Comparison of ENCODE assay signal across 9 mouse cellular contexts in genomic region chr14:55096573-55097087, GRCm38 (mm10). TPM values are rescaled to one million over a fixed set of nuclear protein-coding genes. Genes with fewer than 3 reads are reported as not detected.
DNase-seq lines count a peak whose midpoint lies in the region; ATAC-seq and TF ChIP-seq lines count a peak whose summit lies in the region.
"Had no signal": no experiment of that assay in that cellular context is flagged by ENCODE, and none has a peak within 500 bp of the region (broad histone marks: within the 10 kb centered on the region; RNA-seq: fewer than 3 reads in every experiment).

No protein-coding gene starts in this region.

- no peak for TF ChIP-seq CTCF in hindbrain, postnatal 0 days (IDR thresholded peaks at IDR 0.05; ENCODE audit: low read depth)

- no peak for DNase-seq in liver, embryonic 11.5 days (ENCODE audit: low spot score)
- no peak for DNase-seq in liver
- no peak for DNase-seq in hindbrain, postnatal 0 days (ENCODE audit: low spot score)
- DNase-seq in urinary bladder, adult 18-20 months (ENCODE audit: low spot score in 2 of 2), result no peak
- no peak for DNase-seq in T-cell, adult 2 months (ENCODE audit: low spot score)
- no peak for DNase-seq in left cerebral cortex, adult 18-20 months (ENCODE audit: low spot score in 2 of 2)
- DNase-seq: left cerebral cortex, postnatal 4 days had no signal

- H3K4me3 ChIP-seq in liver, embryonic 11.5 days (ENCODE audit: low read depth, low read length), result peak overlapping the region; percentile 17; the same call in 1 of the 2 replicates
- H3K4me3 ChIP-seq in embryonic facial prominence, embryonic 13.5 days, result no peak overlapping the region
- no peak overlapping the region for H3K4me3 ChIP-seq in hindbrain, postnatal 0 days (ENCODE audit: low read length)
- H3K4me3 ChIP-seq in neural tube, embryonic 15.5 days (replicated peaks), result peak overlapping the region; percentile 4; the same call in 1 of the 2 replicates

- no peaks in the 10 kb centered on the region for H3K9me3 ChIP-seq in liver, embryonic 11.5 days (ENCODE audit: control insufficient read depth, low read length)
- no peaks in the 10 kb centered on the region for H3K9me3 ChIP-seq in embryonic facial prominence, embryonic 13.5 days
- no peaks in the 10 kb centered on the region for H3K9me3 ChIP-seq in hindbrain, postnatal 0 days (ENCODE audit: low read length)
- no peaks in the 10 kb centered on the region for H3K9me3 ChIP-seq in neural tube, embryonic 15.5 days (replicated peaks)

- no peaks in the 10 kb centered on the region for H3K27me3 ChIP-seq in liver, embryonic 11.5 days (replicated peaks; ENCODE audit: control insufficient read depth, insufficient read depth, low read length)
- no peaks in the 10 kb centered on the region for H3K27me3 ChIP-seq in embryonic facial prominence, embryonic 13.5 days
- no peaks in the 10 kb centered on the region for H3K27me3 ChIP-seq in hindbrain, postnatal 0 days (ENCODE audit: insufficient read depth, low read length)
- H3K27me3 ChIP-seq in neural tube, embryonic 15.5 days (replicated peaks), result no peaks in the 10 kb centered on the region

- H3K9ac ChIP-seq in liver, embryonic 11.5 days (ENCODE audit: low read depth, low read length), result no peak overlapping the region
- peak overlapping the region; percentile 53; the same call in 1 of the 2 replicates for H3K9ac ChIP-seq in embryonic facial prominence, embryonic 13.5 days
- no peak overlapping the region for H3K9ac ChIP-seq in hindbrain, postnatal 0 days (replicated peaks; ENCODE audit: low read length)
- peak overlapping the region; percentile 32; the same call in 1 of the 2 replicates for H3K9ac ChIP-seq in neural tube, embryonic 15.5 days (replicated peaks)

- peaks cover 12% of the 10 kb centered on the region for H3K4me1 ChIP-seq in liver, embryonic 11.5 days (replicated peaks; ENCODE audit: control insufficient read depth, insufficient read depth, low read length)
- peaks cover 24% of the 10 kb centered on the region for H3K4me1 ChIP-seq in embryonic facial prominence, embryonic 13.5 days
- H3K4me1 ChIP-seq in hindbrain, postnatal 0 days (ENCODE audit: insufficient read depth, low read length), result peaks cover 14% of the 10 kb centered on the region
- peaks cover 44% of the 10 kb centered on the region for H3K4me1 ChIP-seq in neural tube, embryonic 15.5 days

- 66% methylated on average over 9 of the region's 9 CpGs for WGBS in liver, embryonic 11.5 days
- 58% methylated on average over 9 of the region's 9 CpGs for WGBS in embryonic facial prominence, embryonic 13.5 days
- 42% methylated on average over 9 of the region's 9 CpGs for WGBS in hindbrain, postnatal 0 days
- 47% methylated on average over 9 of the region's 9 CpGs for WGBS in neural tube, embryonic 15.5 days

- H3K4me2 ChIP-seq in liver, embryonic 11.5 days, result peak overlapping the region; percentile 23
- 0 out of 2 replicates have a peak overlapping the region, but pooled peaks have one; percentile 1 for H3K4me2 ChIP-seq in embryonic facial prominence, embryonic 13.5 days
- H3K4me2 ChIP-seq in hindbrain, postnatal 0 days (ENCODE audit: low read depth, low read length), result 0 out of 2 replicates have a peak overlapping the region, but pooled peaks have one; percentile 11
- H3K4me2 ChIP-seq in neural tube, embryonic 15.5 days, result peak overlapping the region; percentile 36

- ATAC-seq in liver, embryonic 11.5 days (replicated peaks; ENCODE audit: low FRiP score), result no peak
- no peak for ATAC-seq in embryonic facial prominence, embryonic 13.5 days (ENCODE audit: insufficient number of reproducible peaks, insufficient read depth, low FRiP score, low TSS enrichment, low read depth)
- ATAC-seq in hindbrain, postnatal 0 days, result no peak
- no peak for ATAC-seq in neural tube, embryonic 15.5 days (ENCODE audit: low FRiP score)

- peaks cover 9% of the 10 kb centered on the region for H3K36me3 ChIP-seq in liver, embryonic 11.5 days (ENCODE audit: control insufficient read depth, insufficient read depth, low read length)
- H3K36me3 ChIP-seq in embryonic facial prominence, embryonic 13.5 days, result peaks cover 36% of the 10 kb centered on the region
- no peaks in the 10 kb centered on the region for H3K36me3 ChIP-seq in hindbrain, postnatal 0 days (ENCODE audit: insufficient read depth, low read length)
- peaks cover 13% of the 10 kb centered on the region; the same call in 1 of the 2 replicates for H3K36me3 ChIP-seq in neural tube, embryonic 15.5 days

- H3K27ac ChIP-seq in liver, embryonic 11.5 days (ENCODE audit: low read depth, low read length), result 0 out of 2 replicates have a peak overlapping the region, but pooled peaks have one; percentile 22
- no peak overlapping the region for H3K27ac ChIP-seq in embryonic facial prominence, embryonic 13.5 days
- H3K27ac ChIP-seq in hindbrain, postnatal 0 days, result no peak overlapping the region
- H3K27ac ChIP-seq in neural tube, embryonic 15.5 days (replicated peaks), result peak overlapping the region; percentile 71

RNA-seq across cellular contexts. Expression of gene Thtpa, which starts 2.0 kb away (rescaled TPM):
- polyA plus RNA-seq in liver, embryonic 11.5 days (2014; fragmentation: Nextera tagmentation; extraction: Ambion mirVana), result 10.5 and 12.6 TPM in 2 replicates
- 21.9 and 23.9 TPM in 2 replicates for polyA plus RNA-seq in embryonic facial prominence, embryonic 13.5 days (2015; fragmentation: Nextera tagmentation; extraction: Ambion mirVana)
- total RNA-seq in hindbrain, postnatal 0 days (2014; rRNA removed), result 37.7 and 44.1 TPM in 2 replicates
- 31.8 and 32.8 TPM in 2 replicates for polyA plus RNA-seq in hindbrain, postnatal 0 days (2015; fragmentation: Nextera tagmentation; extraction: Ambion mirVana)
- 27.9 and 31.6 TPM in 2 replicates for polyA plus RNA-seq in neural tube, embryonic 15.5 days (2015; fragmentation: Nextera tagmentation; extraction: Ambion mirVana)
- total RNA-seq in left cerebral cortex, adult 18-20 months (2021), result 10 to 100 TPM; 22.9 to 23.1 TPM

RNA-seq across cellular contexts. Expression of gene Zfhx2, which starts 4.5 kb away (rescaled TPM):
- polyA plus RNA-seq in liver, embryonic 11.5 days (2014; fragmentation: Nextera tagmentation; extraction: Ambion mirVana), result 2.1 and 2.8 TPM in 2 replicates
- 5.5 and 5.8 TPM in 2 replicates for polyA plus RNA-seq in embryonic facial prominence, embryonic 13.5 days (2015; fragmentation: Nextera tagmentation; extraction: Ambion mirVana)
- 10.7 and 10.9 TPM in 2 replicates for total RNA-seq in hindbrain, postnatal 0 days (2014; rRNA removed)
- 8.1 and 8.4 TPM in 2 replicates for polyA plus RNA-seq in hindbrain, postnatal 0 days (2015; fragmentation: Nextera tagmentation; extraction: Ambion mirVana)
- polyA plus RNA-seq in neural tube, embryonic 15.5 days (2015; fragmentation: Nextera tagmentation; extraction: Ambion mirVana), result 20.3 and 24.5 TPM in 2 replicates
- 10 to 100 TPM; 41.8 to 44.5 TPM for total RNA-seq in left cerebral cortex, adult 18-20 months (2021)

RNA-seq across cellular contexts. Expression of gene Ap1g2, which starts 9.8 kb away (rescaled TPM):
- polyA plus RNA-seq in liver, embryonic 11.5 days (2014; fragmentation: Nextera tagmentation; extraction: Ambion mirVana), result 45.1 and 52.9 TPM in 2 replicates
- polyA plus RNA-seq in embryonic facial prominence, embryonic 13.5 days (2015; fragmentation: Nextera tagmentation; extraction: Ambion mirVana), result 21.0 and 23.4 TPM in 2 replicates
- total RNA-seq in hindbrain, postnatal 0 days (2014; rRNA removed), result 5.7 and 6.5 TPM in 2 replicates
- polyA plus RNA-seq in hindbrain, postnatal 0 days (2015; fragmentation: Nextera tagmentation; extraction: Ambion mirVana), result 5.9 and 6.1 TPM in 2 replicates
- 6.2 and 12.4 TPM in 2 replicates for polyA plus RNA-seq in neural tube, embryonic 15.5 days (2015; fragmentation: Nextera tagmentation; extraction: Ambion mirVana)
- 10 to 100 TPM in 1 of 2 experiments, 1 to 10 TPM in 1; 9.5 to 10.2 TPM for total RNA-seq in left cerebral cortex, adult 18-20 months (2021)

RNA-seq across cellular contexts. Expression of gene Jph4, which starts 20.1 kb away (rescaled TPM):
- 0.44 and 0.60 TPM in 2 replicates for polyA plus RNA-seq in liver, embryonic 11.5 days (2014; fragmentation: Nextera tagmentation; extraction: Ambion mirVana)
- 2.7 and 2.9 TPM in 2 replicates for polyA plus RNA-seq in embryonic facial prominence, embryonic 13.5 days (2015; fragmentation: Nextera tagmentation; extraction: Ambion mirVana)
- 124 and 126 TPM in 2 replicates for total RNA-seq in hindbrain, postnatal 0 days (2014; rRNA removed)
- polyA plus RNA-seq in hindbrain, postnatal 0 days (2015; fragmentation: Nextera tagmentation; extraction: Ambion mirVana), result 28.3 and 29.4 TPM in 2 replicates
- 30.6 and 37.0 TPM in 2 replicates for polyA plus RNA-seq in neural tube, embryonic 15.5 days (2015; fragmentation: Nextera tagmentation; extraction: Ambion mirVana)
- 100 to 1,000 TPM; 279 to 305 TPM for total RNA-seq in left cerebral cortex, adult 18-20 months (2021)

Comparison
In these comparisons a context has a peak if more than half of its experiments do, and no peak if none do; other contexts are left out.
1. H3K27ac ChIP-seq: peak in liver, embryonic 11.5 days (single experiment) and neural tube, embryonic 15.5 days (single experiment); none in embryonic facial prominence, embryonic 13.5 days (single experiment) and hindbrain, postnatal 0 days (single experiment).
2. H3K4me3 ChIP-seq: peak in liver, embryonic 11.5 days (single experiment) and neural tube, embryonic 15.5 days (single experiment); none in embryonic facial prominence, embryonic 13.5 days (single experiment) and hindbrain, postnatal 0 days (single experiment).
3. H3K9ac ChIP-seq: peak in embryonic facial prominence, embryonic 13.5 days (single experiment) and neural tube, embryonic 15.5 days (single experiment); none in liver, embryonic 11.5 days (single experiment) and hindbrain, postnatal 0 days (single experiment).
4. Peak in every context shown above with its lines, with median percentiles within 50 percentile points of each other: H3K4me2 ChIP-seq.